19 mouse cellular contexts compared by ENCODE assay signal in genomic region chr13:56700981-56701380, GRCm38 (mm10). TPM values are rescaled to one million over a fixed set of nuclear protein-coding genes. Genes with fewer than 3 reads are reported as not detected.
"Had no signal": no experiment of that assay in that cellular context is flagged by ENCODE, and none has a peak within 500 bp of the region (broad histone marks: within the 10 kb centered on the region; RNA-seq: fewer than 3 reads in every experiment).

No protein-coding gene starts in this region.

- H3K4me3 ChIP-seq: layer of hippocampus, adult 2 months; liver, embryonic 13.5 days; stomach, embryonic 15.5 days had no signal

- H3K9ac ChIP-seq: liver, embryonic 13.5 days; lung, embryonic 14.5 days; stomach, embryonic 15.5 days had no signal

- H3K36me3 ChIP-seq: stomach, embryonic 15.5 days had no signal

- DNase-seq: kidney, adult 2 months; kidney, postnatal 25 days; layer of hippocampus, adult 9-11 months; liver, embryonic 13.5 days; lung, embryonic 14.5 days; midbrain, embryonic 14.5 days; right cerebral cortex, postnatal 14 days; right cerebral cortex, postnatal 4 days; thymus, postnatal 25 days had no signal

- ATAC-seq: intestine, postnatal 0 days; lung, postnatal 0 days had no signal

- H3K27ac ChIP-seq: layer of hippocampus, adult 2 months; liver, embryonic 13.5 days; macrophage; stomach, embryonic 15.5 days had no signal

- H3K27me3 ChIP-seq: liver, embryonic 13.5 days; stomach, embryonic 15.5 days had no signal

- H3K9me3 ChIP-seq: liver, embryonic 13.5 days; stomach, embryonic 15.5 days had no signal

- H3K4me2 ChIP-seq: liver, embryonic 13.5 days; lung, embryonic 14.5 days; stomach, embryonic 15.5 days had no signal

RNA-seq across cellular contexts. Expression of gene Gm45623, which starts 52.6 kb away (rescaled TPM):
- total RNA-seq: liver, adult 2 months; megakaryocyte, adult 5-6 weeks had no signal
- polyA plus RNA-seq: intestine, postnatal 0 days; kidney, postnatal 0 days; liver, adult 2 months; liver, embryonic 13.5 days; liver, embryonic 16.5 days; macrophage; neural tube, embryonic 11.5 days had no signal
